Mouse (Mus musculus) erythroblast, embryonic 14.5 days (primary cell): ENCODE results near the gene Bend6. TPM values are rescaled to one million over a fixed set of nuclear protein-coding genes. Genes with fewer than 3 reads are reported as not detected.

Experiments
- H3K27me3 ChIP-seq: 2 replicates; pipeline ENCODE4 v1.6.1; 2012; ENCODE audit warnings: inconsistent platforms; ENCODE audit not compliant: control insufficient read depth
- H3K36me3 ChIP-seq: 2 replicates; pipeline ENCODE4 v1.6.1; 2012; ENCODE audit warnings: mild to moderate bottlenecking, inconsistent platforms; ENCODE audit not compliant: control insufficient read depth
- H3K4me1 ChIP-seq: 2 replicates; pipeline ENCODE4 v1.6.1; 2012; ENCODE audit warnings: inconsistent platforms; ENCODE audit not compliant: control insufficient read depth
- H3K4me3 ChIP-seq: replicated peaks from 2 replicates; pipeline ENCODE3; 2012; ENCODE audit warnings: moderate library complexity, mild to moderate bottlenecking, inconsistent platforms
- H3K9me3 ChIP-seq: 2 replicates; pipeline ENCODE4 v1.6.1; 2012; ENCODE audit warnings: low read length, inconsistent platforms, mixed read lengths; ENCODE audit not compliant: control insufficient read depth
- GATA1 ChIP-seq: IDR thresholded peaks from 2 replicates; pipeline ENCODE4 v1.6.1; 2012; ENCODE audit warnings: low read length, inconsistent platforms, mixed read lengths
- TAL1 ChIP-seq: IDR thresholded peaks from 3 replicates; pipeline ENCODE4 v1.6.1; 2012; ENCODE audit warnings: low read length, inconsistent platforms, mixed read lengths
- polyA plus RNA-seq: library from polyadenylated mRNA; stranded (reverse); fragments of >175 nt; gene quantifications from 2 replicates; pipeline ENCODE4 v1.2.3, GENCODE M21; 2012

The Bend6 gene
- polyA plus RNA-seq, 1 experiment = not detected

GRCm38 (mm10) chr1:33830586-33830985 lies 77.0 kb downstream of the Bend6 start:
- no peaks in the 10 kb centered on the region for H3K9me3 ChIP-seq
- H3K36me3 ChIP-seq = no peaks in the 10 kb centered on the region
- no peak overlapping the region for H3K4me3 ChIP-seq
- no peaks in the 10 kb centered on the region for H3K4me1 ChIP-seq
- TF ChIP-seq GATA1 (no peak), TAL1 (no peak)
- H3K27me3 ChIP-seq = no peaks in the 10 kb centered on the region

GRCm38 (mm10) chr1:33817931-33818330 lies 89.7 kb downstream of the Bend6 start:
- Histone ChIP-seq H3K27me3 (no peaks in the 10 kb centered on the region), H3K36me3 (peaks cover 6% of the 10 kb centered on the region), H3K4me1 (peaks cover 19% of the 10 kb centered on the region), H3K4me3 (no peak overlapping the region), H3K9me3 (no peaks in the 10 kb centered on the region)
- no peak for TF ChIP-seq GATA1
- TF ChIP-seq TAL1 = no peak

GRCm38 (mm10) chr1:33813868-33814794 lies 93.5 kb downstream of the Bend6 start, which contains the start of gene Zfp451:
TSS of gene Zfp451 (minus strand) at chr1:33814595.
- peaks cover 36% of the 10 kb centered on the region for H3K36me3 ChIP-seq
- H3K27me3 ChIP-seq = no peaks in the 10 kb centered on the region
- no peaks in the 10 kb centered on the region for H3K9me3 ChIP-seq
- TF ChIP-seq GATA1 (no peak), TAL1 (no peak)
- peak within 1 kb of the TSS; percentile 97 for H3K4me3 ChIP-seq
- peaks cover 27% of the 10 kb centered on the region for H3K4me1 ChIP-seq

GRCm38 (mm10) chr1:33813495-33813867 lies 94.1 kb downstream of the Bend6 start:
- H3K27me3 ChIP-seq = no peaks in the 10 kb centered on the region
- TF ChIP-seq GATA1 (no peak), TAL1 (no peak)
- peak overlapping the region; percentile 97 for H3K4me3 ChIP-seq
- H3K9me3 ChIP-seq = no peaks in the 10 kb centered on the region
- peaks cover 27% of the 10 kb centered on the region for H3K4me1 ChIP-seq
- H3K36me3 ChIP-seq = peaks cover 43% of the 10 kb centered on the region

- no peaks in the 10 kb centered on the region; the same call in 1 of the 2 replicates for H3K4me1 ChIP-seq
- TF ChIP-seq TAL1 = no peak
- no peak for TF ChIP-seq GATA1
- peaks cover 80% of the 10 kb centered on the region for H3K36me3 ChIP-seq
- H3K27me3 ChIP-seq = no peaks in the 10 kb centered on the region
- no peak overlapping the region for H3K4me3 ChIP-seq
- no peaks in the 10 kb centered on the region for H3K9me3 ChIP-seq
Measured at GRCm38 (mm10) chr1:33803323-33803722, 104.3 kb downstream of the Bend6 start.

Other genes with a start within 250 kb of the Bend6 start
- 0.91 and 1.5 TPM in 2 replicates for gene Prim2, start 238.0 kb downstream of the Bend6 start, polyA plus RNA-seq
- 0.07 and 0.15 TPM in 2 replicates for gene Rab23, start 187.9 kb downstream of the Bend6 start, polyA plus RNA-seq
- 1.8 and 2.7 TPM in 2 replicates for gene Bag2, start 150.0 kb downstream of the Bend6 start, polyA plus RNA-seq
- 0.13 and 0.28 TPM in 2 replicates for gene Zfp451, start 93.2 kb downstream of the Bend6 start, polyA plus RNA-seq
- gene Dst, start 409 bp upstream of the Bend6 start, polyA plus RNA-seq = 1.3 and 1.5 TPM in 2 replicates